Mouse (Mus musculus) liver, adult 2 months (tissue): Measurements from ENCODE around the gene Pla2g2e.

Experiments
- CTCF ChIP-seq: fragments of 200-500 bp; IDR thresholded peaks from 2 replicates; pipeline ENCODE4 v1.5.1; 2011; ENCODE audit warnings: low read depth, low read length, control low read depth
- POLR2A ChIP-seq: fragments of 200-500 bp; IDR thresholded peaks from 2 replicates; pipeline ENCODE4 v1.6.1; 2011; ENCODE audit warnings: low read length, control low read depth; ENCODE audit not compliant: insufficient read depth; ENCODE audit errors: extremely low read depth

GRCm38 (mm10) chr4:138889635-138890034 lies 11.9 kb downstream of the Pla2g2e start:
- TF ChIP-seq CTCF (no peak), POLR2A (no peak)
